Comparison of ENCODE assay signal across 8 mouse cellular contexts in genomic region chr2:32981281-32981680, GRCm38 (mm10). TPM values are rescaled to one million over a fixed set of nuclear protein-coding genes. Genes with fewer than 3 reads are reported as not detected.
DNase-seq lines count a peak whose midpoint lies in the region; ATAC-seq lines count a peak whose summit lies in the region.

No protein-coding gene starts in this region.

- peak overlapping the region; percentile 83 for H3K9ac ChIP-seq in kidney, embryonic 14.5 days (ENCODE audit: low read depth, low read length)
- peak overlapping the region; percentile 80 for H3K9ac ChIP-seq in embryonic facial prominence, embryonic 12.5 days
- H3K9ac ChIP-seq in intestine, embryonic 15.5 days, result peak overlapping the region; percentile 81

- no peaks in the 10 kb centered on the region for H3K27me3 ChIP-seq in kidney, embryonic 14.5 days (ENCODE audit: control insufficient read depth, insufficient read depth, low read length)
- H3K27me3 ChIP-seq in embryonic facial prominence, embryonic 12.5 days, result no peaks in the 10 kb centered on the region
- no peaks in the 10 kb centered on the region for H3K27me3 ChIP-seq in intestine, embryonic 15.5 days (replicated peaks)
- H3K27me3 ChIP-seq in midbrain, embryonic 10.5 days (ENCODE audit: low read depth, poor library complexity, severe bottlenecking), result no peaks in the 10 kb centered on the region; the same call in 1 of the 2 replicates

- peak; percentile 51; the same call in 1 of the 2 replicates for ATAC-seq in kidney, embryonic 14.5 days (ENCODE audit: low FRiP score, low TSS enrichment)
- ATAC-seq in embryonic facial prominence, embryonic 12.5 days (ENCODE audit: insufficient number of reproducible peaks, insufficient read depth, low FRiP score, low TSS enrichment), result peak; percentile 50
- ATAC-seq in intestine, embryonic 15.5 days, result peak; percentile 47

- no peaks in the 10 kb centered on the region; the same call in 1 of the 2 replicates for H3K36me3 ChIP-seq in kidney, embryonic 14.5 days (ENCODE audit: control insufficient read depth, insufficient read depth, low read length)
- H3K36me3 ChIP-seq in embryonic facial prominence, embryonic 12.5 days, result peaks cover under 1% of the 10 kb centered on the region; the same call in 1 of the 2 replicates
- no peaks in the 10 kb centered on the region for H3K36me3 ChIP-seq in intestine, embryonic 15.5 days
- H3K36me3 ChIP-seq in midbrain, embryonic 10.5 days, result peaks cover 8% of the 10 kb centered on the region; the same call in 1 of the 2 replicates

- H3K4me3 ChIP-seq in kidney, embryonic 14.5 days (ENCODE audit: low read length), result peak overlapping the region; percentile 78
- peak overlapping the region; percentile 80 for H3K4me3 ChIP-seq in embryonic facial prominence, embryonic 12.5 days
- H3K4me3 ChIP-seq in intestine, embryonic 15.5 days (replicated peaks), result peak overlapping the region; percentile 81
- H3K4me3 ChIP-seq in midbrain, embryonic 10.5 days, result peak overlapping the region; percentile 92

- H3K27ac ChIP-seq in kidney, embryonic 14.5 days (ENCODE audit: low read depth, low read length), result peak overlapping the region; percentile 62; the same call in 1 of the 2 replicates
- peak overlapping the region; percentile 18; the same call in 1 of the 2 replicates for H3K27ac ChIP-seq in embryonic facial prominence, embryonic 12.5 days
- H3K27ac ChIP-seq in intestine, embryonic 15.5 days, result 0 out of 2 replicates have a peak overlapping the region, but pooled peaks have one; percentile 72
- peak overlapping the region; percentile 90 for H3K27ac ChIP-seq in midbrain, embryonic 10.5 days (replicated peaks)

- WGBS in kidney, embryonic 14.5 days, result under 1% methylated on average over 23 of the region's 23 CpGs
- under 1% methylated on average over 23 of the region's 23 CpGs for WGBS in embryonic facial prominence, embryonic 12.5 days
- 1% methylated on average over 23 of the region's 23 CpGs for WGBS in intestine, embryonic 15.5 days
- 2% methylated on average over 23 of the region's 23 CpGs for WGBS in midbrain, embryonic 10.5 days

- no peak for DNase-seq in kidney, postnatal 25 days
- peak; percentile 20 for DNase-seq in NIH3T3 (ENCODE audit: low read depth)
- DNase-seq in midbrain, embryonic 10.5 days (ENCODE audit: low spot score), result peak; percentile 43
- no peak for DNase-seq in left cerebral cortex, postnatal 4 days
- no peak for DNase-seq in left cerebral cortex, postnatal 14 days (ENCODE audit: low spot score in 2 of 2)

- H3K4me2 ChIP-seq in kidney, embryonic 14.5 days (replicated peaks; ENCODE audit: low read depth, low read length), result peak overlapping the region; percentile 99
- peak overlapping the region; percentile 100 for H3K4me2 ChIP-seq in embryonic facial prominence, embryonic 12.5 days (replicated peaks)
- peak overlapping the region; percentile 98 for H3K4me2 ChIP-seq in intestine, embryonic 15.5 days (replicated peaks)

- intact Hi-C loops in left cerebral cortex, postnatal 4 days (cut with DNase I), result loop anchor here (10.0 kb wide), 1 partner anchor 154 kb away; the partner anchor contains the start of gene Garnl3
- intact Hi-C loops in left cerebral cortex, postnatal 14 days (cut with DNase I), result no loop called here

- H3K4me1 ChIP-seq in kidney, embryonic 14.5 days (ENCODE audit: control insufficient read depth, insufficient read depth, low read length), result peaks cover 7% of the 10 kb centered on the region; the same call in 1 of the 2 replicates
- H3K4me1 ChIP-seq in embryonic facial prominence, embryonic 12.5 days, result peaks cover 12% of the 10 kb centered on the region
- peaks cover 8% of the 10 kb centered on the region for H3K4me1 ChIP-seq in intestine, embryonic 15.5 days (replicated peaks)
- peaks cover 32% of the 10 kb centered on the region for H3K4me1 ChIP-seq in midbrain, embryonic 10.5 days

- no peaks in the 10 kb centered on the region for H3K9me3 ChIP-seq in kidney, embryonic 14.5 days (ENCODE audit: control insufficient read depth, low read length)
- no peaks in the 10 kb centered on the region for H3K9me3 ChIP-seq in embryonic facial prominence, embryonic 12.5 days
- H3K9me3 ChIP-seq in intestine, embryonic 15.5 days, result no peaks in the 10 kb centered on the region
- no peaks in the 10 kb centered on the region for H3K9me3 ChIP-seq in midbrain, embryonic 10.5 days (replicated peaks)

RNA-seq across cellular contexts. Expression of gene Slc2a8, which starts 0.6 kb away (rescaled TPM):
- polyA plus RNA-seq in kidney, embryonic 14.5 days (2014; fragmentation: Nextera tagmentation; extraction: Ambion mirVana), result 19.0 and 21.1 TPM in 2 replicates
- 24.3 and 25.5 TPM in 2 replicates for polyA plus RNA-seq in embryonic facial prominence, embryonic 12.5 days (2016; fragmentation: Nextera tagmentation; extraction: Ambion mirVana)
- 16.8 and 19.3 TPM in 2 replicates for polyA plus RNA-seq in intestine, embryonic 15.5 days (2015; fragmentation: Nextera tagmentation; extraction: Ambion mirVana)
- 19.5 and 23.3 TPM in 2 replicates for polyA plus RNA-seq in midbrain, embryonic 10.5 days (2016; fragmentation: Nextera tagmentation; extraction: Ambion mirVana)
- 10 to 100 TPM; 17.1 to 20.3 TPM for total RNA-seq in left cerebral cortex, postnatal 4 days (2021)
- 10 to 100 TPM; 25.0 to 27.4 TPM for total RNA-seq in left cerebral cortex, postnatal 14 days (2021)

RNA-seq across cellular contexts. Expression of gene Lrsam1, which starts 19.9 kb away (rescaled TPM):
- 5.8 and 8.8 TPM in 2 replicates for polyA plus RNA-seq in kidney, embryonic 14.5 days (2014; fragmentation: Nextera tagmentation; extraction: Ambion mirVana)
- polyA plus RNA-seq in embryonic facial prominence, embryonic 12.5 days (2016; fragmentation: Nextera tagmentation; extraction: Ambion mirVana), result 14.3 and 14.4 TPM in 2 replicates
- 7.2 and 7.7 TPM in 2 replicates for polyA plus RNA-seq in intestine, embryonic 15.5 days (2015; fragmentation: Nextera tagmentation; extraction: Ambion mirVana)
- polyA plus RNA-seq in midbrain, embryonic 10.5 days (2016; fragmentation: Nextera tagmentation; extraction: Ambion mirVana), result 9.8 and 12.9 TPM in 2 replicates
- total RNA-seq in left cerebral cortex, postnatal 4 days (2021), result 10 to 100 TPM; 47.6 to 47.7 TPM
- 10 to 100 TPM; 31.1 to 40.6 TPM for total RNA-seq in left cerebral cortex, postnatal 14 days (2021)

RNA-seq across cellular contexts. Expression of gene Rpl12, which starts 19.9 kb away (rescaled TPM):
- polyA plus RNA-seq in kidney, embryonic 14.5 days (2014; fragmentation: Nextera tagmentation; extraction: Ambion mirVana), result 249 and 308 TPM in 2 replicates
- polyA plus RNA-seq in embryonic facial prominence, embryonic 12.5 days (2016; fragmentation: Nextera tagmentation; extraction: Ambion mirVana), result 160 and 169 TPM in 2 replicates
- 185 and 190 TPM in 2 replicates for polyA plus RNA-seq in intestine, embryonic 15.5 days (2015; fragmentation: Nextera tagmentation; extraction: Ambion mirVana)
- polyA plus RNA-seq in midbrain, embryonic 10.5 days (2016; fragmentation: Nextera tagmentation; extraction: Ambion mirVana), result 144 and 172 TPM in 2 replicates
- total RNA-seq in left cerebral cortex, postnatal 4 days (2021), result 100 to 1,000 TPM; 200 to 215 TPM
- 100 to 1,000 TPM; 117 to 120 TPM for total RNA-seq in left cerebral cortex, postnatal 14 days (2021)

Comparison
In these comparisons a context has a peak if more than half of its experiments do, and no peak if none do; other contexts are left out.
1. H3K27ac ChIP-seq: peak in every context shown above with its lines; median percentile 90 in midbrain, embryonic 10.5 days; 72 in intestine, embryonic 15.5 days; 62 in kidney, embryonic 14.5 days; 18 in embryonic facial prominence, embryonic 12.5 days.
2. DNase-seq: peak in NIH3T3 (single experiment) and midbrain, embryonic 10.5 days (single experiment); none in kidney, postnatal 25 days (0 of 2), left cerebral cortex, postnatal 4 days (single experiment) and left cerebral cortex, postnatal 14 days (0 of 2).
3. Peak in every context shown above with its lines, with median percentiles within 50 percentile points of each other: ATAC-seq, H3K4me2 ChIP-seq, H3K4me3 ChIP-seq and H3K9ac ChIP-seq.